Comparison of ENCODE assay signal across 28 mouse cellular contexts in the genomic region with DNA sequence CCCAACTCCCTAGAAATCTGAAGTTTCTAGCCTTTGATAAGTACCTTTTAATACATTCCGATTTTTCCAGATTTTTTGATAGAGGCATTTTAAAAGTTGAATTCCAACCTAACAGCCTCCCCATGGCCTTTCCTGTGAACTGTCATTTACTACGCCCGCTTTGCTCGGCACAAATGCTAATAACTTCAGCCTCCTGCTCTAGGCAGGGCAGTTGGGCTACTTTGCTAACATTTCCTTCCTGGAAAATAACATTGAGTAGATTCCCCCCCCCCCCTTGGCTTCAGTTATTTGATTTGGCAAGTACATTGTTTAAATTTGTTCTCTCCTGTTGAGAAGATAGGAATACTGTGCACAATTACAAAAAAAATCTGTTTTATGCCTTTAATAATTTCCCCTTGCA.
"Had no signal": no experiment of that assay in that cellular context is flagged by ENCODE, and none has a peak within 500 bp of the region (broad histone marks: within the 10 kb centered on the region; RNA-seq: fewer than 3 reads in every experiment).

No protein-coding gene starts in this region.

- H3K36me3 ChIP-seq: limb, embryonic 10.5 days; limb, embryonic 12.5 days; limb, embryonic 13.5 days; limb, embryonic 15.5 days; liver, embryonic 12.5 days; liver, embryonic 13.5 days; liver, embryonic 15.5 days; lung, embryonic 15.5 days; midbrain, embryonic 10.5 days; midbrain, embryonic 12.5 days; midbrain, embryonic 13.5 days; midbrain, embryonic 15.5 days had no signal

- DNase-seq: layer of hippocampus, postnatal 36 days; left cerebral cortex, postnatal 4 days; liver; liver, embryonic 13.5 days; liver, postnatal 0 days; lung, adult 18-20 months; lung, adult 2 months; lung, embryonic 14.5 days; lung, postnatal 10 days; lung, postnatal 36 days had no signal

- H3K4me1 ChIP-seq: limb, embryonic 10.5 days; limb, embryonic 12.5 days; limb, embryonic 13.5 days; limb, embryonic 15.5 days; liver, embryonic 12.5 days; liver, embryonic 13.5 days; liver, embryonic 15.5 days; lung, embryonic 15.5 days; megakaryocyte, embryonic 14.5 days; midbrain, embryonic 10.5 days; midbrain, embryonic 12.5 days; midbrain, embryonic 13.5 days; midbrain, embryonic 15.5 days had no signal

- H3K4me2 ChIP-seq: limb, embryonic 12.5 days; limb, embryonic 13.5 days; limb, embryonic 15.5 days; liver, embryonic 11.5 days; liver, embryonic 12.5 days; liver, embryonic 13.5 days; liver, embryonic 15.5 days; lung, embryonic 14.5 days; lung, embryonic 15.5 days; midbrain, embryonic 12.5 days; midbrain, embryonic 13.5 days; midbrain, embryonic 15.5 days had no signal

- H3K9ac ChIP-seq: limb, embryonic 12.5 days; limb, embryonic 13.5 days; limb, embryonic 15.5 days; liver, embryonic 12.5 days; liver, embryonic 13.5 days; liver, embryonic 14.5 days; liver, embryonic 15.5 days; liver, postnatal 0 days; lung, embryonic 14.5 days; lung, embryonic 15.5 days; midbrain, embryonic 12.5 days; midbrain, embryonic 13.5 days; midbrain, embryonic 15.5 days had no signal

- H3K9me3 ChIP-seq: limb, embryonic 10.5 days; limb, embryonic 12.5 days; limb, embryonic 13.5 days; limb, embryonic 15.5 days; liver, embryonic 12.5 days; liver, embryonic 13.5 days; liver, embryonic 15.5 days; lung, embryonic 15.5 days; megakaryocyte, embryonic 14.5 days; midbrain, embryonic 10.5 days; midbrain, embryonic 12.5 days; midbrain, embryonic 13.5 days; midbrain, embryonic 15.5 days had no signal

- ATAC-seq: liver, embryonic 12.5 days; liver, postnatal 0 days; midbrain, embryonic 13.5 days; midbrain, embryonic 15.5 days; midbrain, embryonic 16.5 days had no signal

- H3K27ac ChIP-seq: left cerebral cortex, adult 2 months; limb, embryonic 10.5 days; limb, embryonic 12.5 days; limb, embryonic 13.5 days; limb, embryonic 15.5 days; liver, embryonic 12.5 days; liver, embryonic 13.5 days; liver, embryonic 14.5 days; liver, embryonic 15.5 days; lung, embryonic 15.5 days; macrophage; midbrain, embryonic 10.5 days; midbrain, embryonic 12.5 days; midbrain, embryonic 13.5 days; midbrain, embryonic 15.5 days had no signal

- H3K4me3 ChIP-seq: left cerebral cortex, adult 2 months; limb, embryonic 10.5 days; limb, embryonic 12.5 days; limb, embryonic 13.5 days; limb, embryonic 15.5 days; liver, embryonic 12.5 days; liver, embryonic 13.5 days; liver, embryonic 15.5 days; lung, embryonic 15.5 days; megakaryocyte, embryonic 14.5 days; midbrain, embryonic 10.5 days; midbrain, embryonic 12.5 days; midbrain, embryonic 13.5 days; midbrain, embryonic 15.5 days; myocyte had no signal

- H3K27me3 ChIP-seq: limb, embryonic 12.5 days; limb, embryonic 13.5 days; limb, embryonic 15.5 days; liver, embryonic 12.5 days; liver, embryonic 13.5 days; liver, embryonic 15.5 days; lung, embryonic 15.5 days; megakaryocyte, embryonic 14.5 days; midbrain, embryonic 12.5 days; midbrain, embryonic 13.5 days; midbrain, embryonic 15.5 days had no signal
